Mouse (Mus musculus) hindlimb bud, embryonic 11.5 days (tissue): ENCODE results near the gene Vmn2r45.
"Not testable (repeated sequence)": the region's sequence is repeated elsewhere in the genome, so short reads cannot be mapped to it uniquely, and the experiment has no call there.

Experiments used
- DNase-seq: peaks from one replicate; pipeline ENCODE4 v3.0.0-alpha.2; 2012; ENCODE audit warnings: low read depth, low spot score; ENCODE audit errors: extremely low spot score

Gene Vmn2r45

GRCm38 (mm10) chr7:8488975-8489374 lies at the start of gene Vmn2r45:
Gene Vmn2r45 (minus strand): TSS chr7:8489075.
- DNase-seq = not testable (repeated sequence)
